Mouse (Mus musculus): ENCODE measurements around the gene Limk2. TPM values are rescaled to one million over a fixed set of nuclear protein-coding genes. Genes with fewer than 3 reads are reported as not detected.

Gene Limk2
- polyA plus RNA-seq, 1 experiment from 2014 or later: 54.5 TPM

DNA sequence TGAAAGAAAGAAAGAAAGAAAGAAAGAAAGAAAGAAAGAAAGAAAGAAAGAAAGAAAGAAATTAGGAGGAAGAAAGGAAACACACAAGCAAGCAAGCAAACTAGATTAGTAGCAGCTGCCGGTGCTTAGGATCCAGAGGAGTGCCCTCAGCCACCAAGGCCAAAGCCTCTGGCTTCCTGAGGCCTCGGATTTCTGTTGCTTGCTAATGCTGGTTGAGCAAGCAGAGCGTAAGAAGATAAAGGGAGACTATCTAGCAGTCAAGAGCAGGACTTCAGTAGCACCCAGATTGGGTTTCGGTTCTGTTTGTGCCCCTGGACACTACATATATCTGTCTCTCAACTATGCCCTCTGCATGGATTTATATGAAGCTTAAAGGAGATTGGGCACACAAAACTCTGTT lies 13.3 kb upstream of the Limk2 start:
- H3K4me1 ChIP-seq (replicated peaks; ENCODE audit: control insufficient read depth, insufficient read depth, low read length): no peaks in the 10 kb centered on the region
- ATAC-seq (ENCODE audit: low read depth): no peak
- no peak overlapping the region for H3K27ac ChIP-seq (ENCODE audit: low read length)
- H3K27me3 ChIP-seq (ENCODE audit: control insufficient read depth, insufficient read depth, low read depth, low read length): no peaks in the 10 kb centered on the region
- peaks cover 17% of the 10 kb centered on the region for H3K36me3 ChIP-seq (ENCODE audit: control insufficient read depth, insufficient read depth, low read length)
- H3K9me3 ChIP-seq (ENCODE audit: control insufficient read depth, low read length): no peaks in the 10 kb centered on the region
- no peak overlapping the region for H3K4me2 ChIP-seq (ENCODE audit: low read depth, low read length)
- WGBS: 83% methylated on average over 4 of the region's 4 CpGs
- H3K4me3 ChIP-seq (ENCODE audit: low read length): no peak overlapping the region
- no peak overlapping the region for H3K9ac ChIP-seq (ENCODE audit: low read length)

GRCm38 (mm10) chr11:3418741-3419140 lies 9.8 kb upstream of the Limk2 start:
- Histone ChIP-seq H3K9ac (ENCODE audit: low read length) (no peak overlapping the region), H3K4me1 (replicated peaks; ENCODE audit: control insufficient read depth, insufficient read depth, low read length) (no peaks in the 10 kb centered on the region), H3K4me2 (ENCODE audit: low read depth, low read length) (no peak overlapping the region), H3K9me3 (ENCODE audit: control insufficient read depth, low read length) (no peaks in the 10 kb centered on the region), H3K27me3 (ENCODE audit: control insufficient read depth, insufficient read depth, low read depth, low read length) (no peaks in the 10 kb centered on the region), H3K36me3 (ENCODE audit: control insufficient read depth, insufficient read depth, low read length) (peaks cover 17% of the 10 kb centered on the region), H3K4me3 (ENCODE audit: low read length) (no peak overlapping the region), H3K27ac (ENCODE audit: low read length) (peak overlapping the region; percentile 76)
- peak; percentile 36; the same call in 1 of the 2 replicates for ATAC-seq (ENCODE audit: low read depth)
- WGBS: 56% methylated on average over 4 of the region's 4 CpGs

- ATAC-seq (ENCODE audit: low read depth): no peak
- Histone ChIP-seq H3K4me2 (ENCODE audit: low read depth, low read length) (no peak overlapping the region), H3K4me3 (ENCODE audit: low read length) (no peak overlapping the region), H3K27ac (ENCODE audit: low read length) (no peak overlapping the region), H3K9ac (ENCODE audit: low read length) (no peak overlapping the region), H3K4me1 (replicated peaks; ENCODE audit: control insufficient read depth, insufficient read depth, low read length) (no peaks in the 10 kb centered on the region), H3K36me3 (ENCODE audit: control insufficient read depth, insufficient read depth, low read length) (peaks cover 14% of the 10 kb centered on the region), H3K9me3 (ENCODE audit: control insufficient read depth, low read length) (no peaks in the 10 kb centered on the region), H3K27me3 (ENCODE audit: control insufficient read depth, insufficient read depth, low read depth, low read length) (no peaks in the 10 kb centered on the region)
- 65% methylated on average over 6 of the region's 6 CpGs for WGBS
Measured at GRCm38 (mm10) chr11:3417795-3418194, 8.8 kb upstream of the Limk2 start.

DNA sequence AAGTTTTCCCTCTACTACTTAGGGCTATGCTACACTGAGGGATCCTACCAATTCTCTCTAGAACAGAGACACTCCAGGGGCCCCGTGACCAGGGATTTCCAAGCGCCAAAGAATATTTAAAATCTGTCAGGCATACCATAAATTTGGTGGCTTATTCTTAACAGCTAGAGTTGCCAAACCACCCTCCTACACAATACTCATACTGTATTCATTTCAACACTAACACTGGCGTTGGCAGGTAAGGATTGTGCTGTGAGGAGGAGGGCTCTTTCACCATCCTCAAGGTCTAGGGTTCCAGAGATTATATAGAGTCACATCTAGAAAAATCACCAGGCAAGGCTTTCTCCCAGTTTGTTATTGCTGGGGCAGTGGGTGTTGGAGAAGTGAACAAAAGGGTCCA lies 7.4 kb upstream of the Limk2 start:
- H3K36me3 ChIP-seq (ENCODE audit: control insufficient read depth, insufficient read depth, low read length): peaks cover 14% of the 10 kb centered on the region
- no peak overlapping the region for H3K4me3 ChIP-seq (ENCODE audit: low read length)
- no peaks in the 10 kb centered on the region for H3K27me3 ChIP-seq (ENCODE audit: control insufficient read depth, insufficient read depth, low read depth, low read length)
- no peak overlapping the region for H3K27ac ChIP-seq (ENCODE audit: low read length)
- H3K4me1 ChIP-seq (replicated peaks; ENCODE audit: control insufficient read depth, insufficient read depth, low read length): no peaks in the 10 kb centered on the region
- H3K9me3 ChIP-seq (ENCODE audit: control insufficient read depth, low read length): no peaks in the 10 kb centered on the region
- no peak overlapping the region for H3K9ac ChIP-seq (ENCODE audit: low read length)
- no peak overlapping the region for H3K4me2 ChIP-seq (ENCODE audit: low read depth, low read length)
- ATAC-seq (ENCODE audit: low read depth): no peak
- 89% methylated on average over 3 of the region's 3 CpGs for WGBS

- no peak overlapping the region for H3K27ac ChIP-seq (ENCODE audit: low read length)
- no peaks in the 10 kb centered on the region for H3K9me3 ChIP-seq (ENCODE audit: control insufficient read depth, low read length)
- H3K4me2 ChIP-seq (ENCODE audit: low read depth, low read length): no peak overlapping the region
- ATAC-seq (ENCODE audit: low read depth): no peak
- H3K4me1 ChIP-seq (replicated peaks; ENCODE audit: control insufficient read depth, insufficient read depth, low read length): peaks cover 11% of the 10 kb centered on the region
- H3K4me3 ChIP-seq (ENCODE audit: low read length): no peak overlapping the region
- H3K27me3 ChIP-seq (ENCODE audit: control insufficient read depth, insufficient read depth, low read depth, low read length): no peaks in the 10 kb centered on the region
- H3K9ac ChIP-seq (ENCODE audit: low read length): no peak overlapping the region
- peaks cover 9% of the 10 kb centered on the region; the same call in 1 of the 2 replicates for H3K36me3 ChIP-seq (ENCODE audit: control insufficient read depth, insufficient read depth, low read length)
- 69% methylated on average over 3 of the region's 3 CpGs for WGBS
Measured at GRCm38 (mm10) chr11:3412111-3412510, 3.1 kb upstream of the Limk2 start.

DNA sequence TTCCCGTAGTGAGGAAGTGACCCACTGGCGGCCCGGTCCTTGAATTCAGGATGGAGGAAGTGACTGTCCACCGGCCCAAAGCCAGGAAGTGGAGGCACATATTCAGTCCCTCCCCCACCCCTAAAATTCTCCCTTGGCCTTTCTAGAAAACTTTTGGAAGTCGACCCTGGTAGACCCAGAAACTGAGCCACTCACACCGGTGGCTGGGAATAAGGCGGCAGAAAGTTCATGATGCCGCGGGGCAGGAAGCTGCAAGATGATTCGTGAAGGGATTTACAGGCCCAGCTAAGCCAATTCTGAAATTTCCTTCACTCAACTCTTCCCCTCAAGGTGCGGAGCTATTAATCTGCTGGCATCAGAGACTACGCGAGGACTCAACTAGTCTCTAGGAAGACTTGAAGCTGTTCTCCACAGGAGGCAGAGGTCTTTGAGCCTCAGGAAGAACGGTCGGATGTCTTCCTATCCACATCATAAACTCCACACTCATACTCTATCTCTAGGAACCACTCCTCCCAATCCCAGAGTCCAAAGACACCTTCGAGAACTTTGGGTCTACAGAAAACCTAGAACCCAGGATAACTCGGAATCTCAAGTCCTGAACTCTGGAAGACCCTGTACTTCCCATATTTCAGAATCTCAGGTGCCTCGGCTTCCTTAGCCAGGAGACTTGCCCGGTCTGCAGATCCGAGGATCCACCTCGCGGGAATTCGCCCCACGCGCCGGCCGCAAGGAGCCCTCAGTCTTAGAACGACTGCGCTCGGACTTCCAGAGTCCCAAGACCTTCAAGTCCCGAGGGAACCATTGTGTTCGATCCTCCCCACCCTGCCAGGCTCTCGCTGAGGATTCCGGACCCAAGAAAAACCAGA lies 625 bp downstream of the Limk2 start:
- no peaks in the 10 kb centered on the region for H3K27me3 ChIP-seq (ENCODE audit: control insufficient read depth, insufficient read depth, low read depth, low read length)
- peak overlapping the region; percentile 69 for H3K4me2 ChIP-seq (ENCODE audit: low read depth, low read length)
- no peaks in the 10 kb centered on the region for H3K9me3 ChIP-seq (ENCODE audit: control insufficient read depth, low read length)
- no peaks in the 10 kb centered on the region for H3K36me3 ChIP-seq (ENCODE audit: control insufficient read depth, insufficient read depth, low read length)
- H3K27ac ChIP-seq (ENCODE audit: low read length): peak overlapping the region; percentile 53
- H3K9ac ChIP-seq (ENCODE audit: low read length): peak overlapping the region; percentile 74
- WGBS: 1% methylated on average over 34 of the region's 34 CpGs
- H3K4me1 ChIP-seq (replicated peaks; ENCODE audit: control insufficient read depth, insufficient read depth, low read length): peaks cover 11% of the 10 kb centered on the region
- peak overlapping the region; percentile 62 for H3K4me3 ChIP-seq (ENCODE audit: low read length)
- ATAC-seq (ENCODE audit: low read depth): peak; percentile 18; the same call in 1 of the 2 replicates

GRCm38 (mm10) chr11:3404287-3405047 lies 4.5 kb downstream of the Limk2 start:
- H3K9ac ChIP-seq (ENCODE audit: low read length): no peak overlapping the region
- no peak overlapping the region for H3K4me3 ChIP-seq (ENCODE audit: low read length)
- no peaks in the 10 kb centered on the region for H3K27me3 ChIP-seq (ENCODE audit: control insufficient read depth, insufficient read depth, low read depth, low read length)
- no peak overlapping the region for H3K4me2 ChIP-seq (ENCODE audit: low read depth, low read length)
- H3K27ac ChIP-seq (ENCODE audit: low read length): no peak overlapping the region
- no peaks in the 10 kb centered on the region for H3K9me3 ChIP-seq (ENCODE audit: control insufficient read depth, low read length)
- WGBS: 73% methylated on average over 7 of the region's 7 CpGs
- no peak for ATAC-seq (ENCODE audit: low read depth)
- peaks cover 11% of the 10 kb centered on the region for H3K4me1 ChIP-seq (replicated peaks; ENCODE audit: control insufficient read depth, insufficient read depth, low read length)
- H3K36me3 ChIP-seq (ENCODE audit: control insufficient read depth, insufficient read depth, low read length): no peaks in the 10 kb centered on the region

- WGBS: 82% methylated on average over 3 of the region's 3 CpGs
- Histone ChIP-seq H3K9me3 (ENCODE audit: control insufficient read depth, low read length) (no peaks in the 10 kb centered on the region), H3K27me3 (ENCODE audit: control insufficient read depth, insufficient read depth, low read depth, low read length) (no peaks in the 10 kb centered on the region), H3K4me3 (ENCODE audit: low read length) (no peak overlapping the region), H3K4me1 (replicated peaks; ENCODE audit: control insufficient read depth, insufficient read depth, low read length) (peaks cover 7% of the 10 kb centered on the region), H3K4me2 (ENCODE audit: low read depth, low read length) (no peak overlapping the region), H3K27ac (ENCODE audit: low read length) (no peak overlapping the region), H3K36me3 (ENCODE audit: control insufficient read depth, insufficient read depth, low read length) (no peaks in the 10 kb centered on the region), H3K9ac (ENCODE audit: low read length) (no peak overlapping the region)
- no peak for ATAC-seq (ENCODE audit: low read depth)
Measured at GRCm38 (mm10) chr11:3403024-3403423, 6.0 kb downstream of the Limk2 start.

DNA sequence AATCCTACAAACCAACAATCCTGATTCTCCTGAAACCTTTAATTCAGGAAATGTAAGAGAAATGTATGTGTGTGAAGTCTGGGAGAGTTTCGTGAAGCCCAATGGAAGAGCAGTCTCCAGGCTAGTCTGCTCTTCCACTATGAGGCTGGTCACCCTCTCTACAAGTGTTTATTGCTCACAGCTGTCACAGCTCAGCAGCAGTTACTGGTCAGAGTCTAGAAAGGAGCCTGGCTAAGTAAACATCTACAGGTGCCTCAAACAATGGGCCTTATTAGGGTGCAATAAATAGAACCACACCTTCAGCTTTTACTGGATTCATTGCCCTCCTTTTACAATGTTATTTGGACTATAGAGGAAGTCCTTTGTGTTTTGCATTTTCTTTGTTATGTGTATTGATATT lies 10.7 kb downstream of the Limk2 start:
- no peak for ATAC-seq (ENCODE audit: low read depth)
- 68% methylated on average over 1 of the region's 1 CpGs for WGBS
- no peak overlapping the region for H3K4me2 ChIP-seq (ENCODE audit: low read depth, low read length)
- no peak overlapping the region for H3K9ac ChIP-seq (ENCODE audit: low read length)
- H3K9me3 ChIP-seq (ENCODE audit: control insufficient read depth, low read length): no peaks in the 10 kb centered on the region
- H3K4me3 ChIP-seq (ENCODE audit: low read length): no peak overlapping the region
- H3K4me1 ChIP-seq (replicated peaks; ENCODE audit: control insufficient read depth, insufficient read depth, low read length): no peaks in the 10 kb centered on the region
- H3K36me3 ChIP-seq (ENCODE audit: control insufficient read depth, insufficient read depth, low read length): no peaks in the 10 kb centered on the region
- no peak overlapping the region for H3K27ac ChIP-seq (ENCODE audit: low read length)
- H3K27me3 ChIP-seq (ENCODE audit: control insufficient read depth, insufficient read depth, low read depth, low read length): no peaks in the 10 kb centered on the region
